Mouse (Mus musculus): ENCODE measurements around the gene Bcl2l12.

DNA sequence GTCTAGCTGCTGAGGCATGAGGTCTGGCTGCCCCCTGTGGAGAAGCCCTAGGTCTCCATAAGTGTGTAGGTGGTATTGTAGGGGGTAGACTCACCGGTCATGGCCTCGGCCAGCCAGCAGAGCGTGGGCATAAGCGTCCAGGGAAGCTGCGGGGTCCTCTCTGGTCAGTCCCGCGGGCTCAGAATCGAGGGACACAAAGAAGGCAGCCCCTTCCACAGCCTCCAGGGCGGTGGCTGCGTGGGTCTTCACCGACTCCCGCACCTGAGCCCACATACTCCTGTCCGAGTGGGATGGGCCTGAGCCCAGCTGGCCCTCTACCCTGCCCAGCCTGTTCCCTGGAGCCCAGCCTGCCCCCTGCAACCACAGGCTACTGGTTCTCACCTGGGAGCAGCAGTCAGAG, 33.5 kb downstream of the Bcl2l12 start:
- TF ChIP-seq CTCF (IDR thresholded peaks at IDR 0.05; ENCODE audit: low read depth, low read length), result no peak
- no peak for TF ChIP-seq POLR2A (IDR thresholded peaks at IDR 0.05; ENCODE audit: borderline replicate concordance, low read depth, low read length)

All from bone marrow macrophage, adult 2 months (primary cell).